Mouse (Mus musculus): ENCODE data around the gene Slc6a16. TPM values are rescaled to one million over a fixed set of nuclear protein-coding genes. Genes with fewer than 3 reads are reported as not detected.

The Slc6a16 gene
- polyA plus RNA-seq, 1 experiment from 2014 or later: 0.46 TPM

GRCm38 (mm10) chr7:45309455-45309854 is 68.6 kb downstream of the Slc6a16 start:
- Histone ChIP-seq H3K36me3 (replicated peaks; ENCODE audit: insufficient read depth, low read length) (no peaks in the 10 kb centered on the region), H3K27me3 (ENCODE audit: insufficient read depth, low read length) (no peaks in the 10 kb centered on the region), H3K4me1 (ENCODE audit: insufficient read depth) (no peaks in the 10 kb centered on the region), H3K4me2 (ENCODE audit: low read depth, low read length) (no peak overlapping the region), H3K9ac (replicated peaks) (no peak overlapping the region), H3K9me3 (ENCODE audit: low read length) (no peaks in the 10 kb centered on the region), H3K27ac (ENCODE audit: low read depth) (no peak overlapping the region), H3K4me3 (ENCODE audit: low read depth, low read length) (no peak overlapping the region)
- DNase-seq (peak; percentile 70), ATAC-seq (0 out of 2 replicates have a peak, but pooled peaks have one; percentile 34)
- TF ChIP-seq EP300 (IDR thresholded peaks at IDR 0.05; ENCODE audit: low read depth) (no peak), CTCF (IDR thresholded peaks at IDR 0.05; ENCODE audit: low read depth) (peak; percentile 73)
- 16% methylated on average over 9 of the region's 9 CpGs for WGBS (ENCODE audit: insufficient replicate concordance)

- TF ChIP-seq EP300 (IDR thresholded peaks at IDR 0.05; ENCODE audit: low read depth) (no peak), CTCF (IDR thresholded peaks at IDR 0.05; ENCODE audit: low read depth) (no peak)
- 56% methylated on average over 8 of the region's 8 CpGs for WGBS (ENCODE audit: insufficient replicate concordance)
- H3K4me3 ChIP-seq (ENCODE audit: low read depth, low read length): no peak overlapping the region
- no peaks in the 10 kb centered on the region for H3K4me1 ChIP-seq (ENCODE audit: insufficient read depth)
- no peak for ATAC-seq
- no peaks in the 10 kb centered on the region for H3K36me3 ChIP-seq (replicated peaks; ENCODE audit: insufficient read depth, low read length)
- H3K4me2 ChIP-seq (ENCODE audit: low read depth, low read length): no peak overlapping the region
- DNase-seq: no peak
- H3K9me3 ChIP-seq (ENCODE audit: low read length): no peaks in the 10 kb centered on the region
- H3K9ac ChIP-seq (replicated peaks): no peak overlapping the region
- no peak overlapping the region for H3K27ac ChIP-seq (ENCODE audit: low read depth)
- H3K27me3 ChIP-seq (ENCODE audit: insufficient read depth, low read length): no peaks in the 10 kb centered on the region
These were observed 71.1 kb downstream of the Slc6a16 start for GRCm38 (mm10) chr7:45312023-45312422.

- no peak for TF ChIP-seq EP300 (IDR thresholded peaks at IDR 0.05; ENCODE audit: low read depth)
- TF ChIP-seq CTCF (IDR thresholded peaks at IDR 0.05; ENCODE audit: low read depth): no peak
- DNase-seq (no peak), ATAC-seq (no peak)
- Histone ChIP-seq H3K27me3 (ENCODE audit: insufficient read depth, low read length) (no peaks in the 10 kb centered on the region), H3K27ac (ENCODE audit: low read depth) (no peak overlapping the region), H3K4me3 (ENCODE audit: low read depth, low read length) (no peak overlapping the region), H3K9me3 (ENCODE audit: low read length) (no peaks in the 10 kb centered on the region), H3K9ac (replicated peaks) (no peak overlapping the region), H3K36me3 (replicated peaks; ENCODE audit: insufficient read depth, low read length) (no peaks in the 10 kb centered on the region), H3K4me1 (ENCODE audit: insufficient read depth) (no peaks in the 10 kb centered on the region), H3K4me2 (ENCODE audit: low read depth, low read length) (no peak overlapping the region)
- WGBS (ENCODE audit: insufficient replicate concordance): 55% methylated on average over 10 of the region's 10 CpGs
These were observed 72.0 kb downstream of the Slc6a16 start for GRCm38 (mm10) chr7:45312686-45313453.

GRCm38 (mm10) chr7:45313495-45313894 is 72.6 kb downstream of the Slc6a16 start:
- Histone ChIP-seq H3K9me3 (ENCODE audit: low read length) (no peaks in the 10 kb centered on the region), H3K9ac (replicated peaks) (no peak overlapping the region), H3K4me2 (ENCODE audit: low read depth, low read length) (no peak overlapping the region), H3K36me3 (replicated peaks; ENCODE audit: insufficient read depth, low read length) (no peaks in the 10 kb centered on the region), H3K27me3 (ENCODE audit: insufficient read depth, low read length) (no peaks in the 10 kb centered on the region), H3K4me1 (ENCODE audit: insufficient read depth) (no peaks in the 10 kb centered on the region), H3K4me3 (ENCODE audit: low read depth, low read length) (no peak overlapping the region), H3K27ac (ENCODE audit: low read depth) (no peak overlapping the region)
- ATAC-seq (no peak), DNase-seq (no peak)
- 54% methylated on average over 9 of the region's 9 CpGs for WGBS (ENCODE audit: insufficient replicate concordance)
- no peak for TF ChIP-seq EP300 (IDR thresholded peaks at IDR 0.05; ENCODE audit: low read depth)
- TF ChIP-seq CTCF (IDR thresholded peaks at IDR 0.05; ENCODE audit: low read depth): no peak

DNA sequence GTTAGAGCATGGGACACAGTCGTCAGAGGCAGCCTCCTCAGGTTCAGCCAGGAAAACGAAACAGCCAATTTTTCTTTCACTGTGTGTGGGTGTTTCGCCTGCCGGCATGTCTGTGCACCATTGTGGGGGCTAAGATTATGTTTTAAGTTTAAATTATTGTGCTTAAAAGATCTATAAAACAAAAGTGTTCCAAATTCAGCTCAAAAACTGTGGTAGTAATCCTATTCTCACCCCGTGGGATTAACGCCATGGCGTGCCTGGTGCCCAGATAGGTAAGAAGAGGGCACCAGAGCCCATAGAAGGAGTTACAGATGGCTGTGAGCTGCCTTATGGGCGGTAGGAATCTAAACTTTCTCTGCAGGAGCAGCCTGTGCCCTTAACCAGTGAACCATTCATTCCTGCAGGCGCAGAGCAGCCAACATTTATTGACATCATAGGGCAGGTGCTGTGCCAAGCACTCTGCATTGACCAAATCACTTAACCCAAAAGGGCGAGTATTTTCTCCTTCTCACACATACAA is 74.4 kb downstream of the Slc6a16 start:
- no peak overlapping the region for H3K9ac ChIP-seq (replicated peaks)
- ATAC-seq (no peak), DNase-seq (no peak)
- no peaks in the 10 kb centered on the region for H3K9me3 ChIP-seq (ENCODE audit: low read length)
- H3K36me3 ChIP-seq (replicated peaks; ENCODE audit: insufficient read depth, low read length): no peaks in the 10 kb centered on the region
- H3K4me2 ChIP-seq (ENCODE audit: low read depth, low read length): no peak overlapping the region
- H3K4me3 ChIP-seq (ENCODE audit: low read depth, low read length): no peak overlapping the region
- no peak overlapping the region for H3K27ac ChIP-seq (ENCODE audit: low read depth)
- no peaks in the 10 kb centered on the region for H3K27me3 ChIP-seq (ENCODE audit: insufficient read depth, low read length)
- TF ChIP-seq EP300 (IDR thresholded peaks at IDR 0.05; ENCODE audit: low read depth) (no peak), CTCF (IDR thresholded peaks at IDR 0.05; ENCODE audit: low read depth) (no peak)
- WGBS (ENCODE audit: insufficient replicate concordance): 80% methylated on average over 10 of the region's 10 CpGs
- no peaks in the 10 kb centered on the region for H3K4me1 ChIP-seq (ENCODE audit: insufficient read depth)

GRCm38 (mm10) chr7:45316536-45316935 is 75.7 kb downstream of the Slc6a16 start:
- WGBS (ENCODE audit: insufficient replicate concordance): 87% methylated on average over 14 of the region's 14 CpGs
- TF ChIP-seq CTCF (IDR thresholded peaks at IDR 0.05; ENCODE audit: low read depth): no peak
- TF ChIP-seq EP300 (IDR thresholded peaks at IDR 0.05; ENCODE audit: low read depth): no peak
- ATAC-seq: no peak

More at GRCm38 (mm10) chr7:45316536-45316935, 75.7 kb downstream of the Slc6a16 start:
- no peak overlapping the region for H3K4me3 ChIP-seq (ENCODE audit: low read depth, low read length)
- no peaks in the 10 kb centered on the region for H3K9me3 ChIP-seq (ENCODE audit: low read length)
- H3K9ac ChIP-seq (replicated peaks): no peak overlapping the region
- no peak for DNase-seq
- H3K27ac ChIP-seq (ENCODE audit: low read depth): no peak overlapping the region
- H3K4me2 ChIP-seq (ENCODE audit: low read depth, low read length): no peak overlapping the region
- H3K4me1 ChIP-seq (ENCODE audit: insufficient read depth): no peaks in the 10 kb centered on the region
- H3K27me3 ChIP-seq (ENCODE audit: insufficient read depth, low read length): no peaks in the 10 kb centered on the region
- no peaks in the 10 kb centered on the region for H3K36me3 ChIP-seq (replicated peaks; ENCODE audit: insufficient read depth, low read length)
